19 mouse cellular contexts compared by ENCODE assay signal in the genomic region with DNA sequence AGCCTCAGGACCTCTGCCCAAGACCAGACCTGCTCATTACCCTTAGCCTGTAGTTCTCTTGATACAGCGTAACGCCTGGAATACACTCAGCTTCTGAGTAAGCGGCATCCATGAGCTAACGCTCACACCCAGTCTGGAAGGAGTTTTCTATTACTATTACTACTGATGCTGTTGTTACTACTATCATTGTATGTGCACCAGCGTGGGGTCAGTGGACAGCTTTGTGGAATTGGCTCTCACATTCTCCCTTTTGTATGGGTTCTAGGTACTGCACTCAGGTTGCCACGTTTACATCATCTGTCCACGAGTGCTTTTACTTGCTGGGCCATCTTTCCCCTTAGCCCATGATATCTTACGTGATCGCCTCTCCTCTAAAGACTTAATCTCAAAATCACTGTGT.
"Had no signal": no experiment of that assay in that cellular context is flagged by ENCODE, and none has a peak within 500 bp of the region (broad histone marks: within the 10 kb centered on the region; RNA-seq: fewer than 3 reads in every experiment).

No protein-coding gene starts in this region.

- ATAC-seq: midbrain, embryonic 16.5 days had no signal

- H3K4me1 ChIP-seq: midbrain, embryonic 12.5 days had no signal

- H3K4me2 ChIP-seq: lung, embryonic 14.5 days; midbrain, embryonic 12.5 days; neural tube, embryonic 13.5 days; neural tube, embryonic 15.5 days had no signal

- H3K9me3 ChIP-seq: midbrain, embryonic 12.5 days; neural tube, embryonic 13.5 days; neural tube, embryonic 15.5 days had no signal

- H3K27ac ChIP-seq: midbrain, embryonic 10.5 days; midbrain, embryonic 12.5 days; neural tube, embryonic 13.5 days; neural tube, embryonic 15.5 days had no signal

- H3K9ac ChIP-seq: lung, embryonic 14.5 days; midbrain, embryonic 12.5 days; neural tube, embryonic 13.5 days; neural tube, embryonic 15.5 days had no signal

- DNase-seq: lung, adult 18-20 months; lung, embryonic 14.5 days; lung, postnatal 10 days; lung, postnatal 4 days; midbrain, embryonic 14.5 days; retina, postnatal 1 day; right cerebral cortex, adult 18-20 months; right cerebral cortex, postnatal 25 days; right cerebral cortex, postnatal 4 days; spleen, adult 18-20 months; thymus, adult 18-20 months; thymus, postnatal 14 days; thymus, postnatal 36 days had no signal

- H3K27me3 ChIP-seq: midbrain, embryonic 12.5 days; neural tube, embryonic 13.5 days; neural tube, embryonic 15.5 days had no signal

- H3K4me3 ChIP-seq: midbrain, embryonic 10.5 days; midbrain, embryonic 12.5 days; myocyte; neural tube, embryonic 13.5 days; neural tube, embryonic 15.5 days had no signal
